Mouse (Mus musculus): Measurements from ENCODE around the gene Selenop. TPM values are rescaled to one million over a fixed set of nuclear protein-coding genes. Genes with fewer than 3 reads are reported as not detected.

The Selenop gene
- total and polyA plus RNA-seq, 3 experiments, result 0.50 TPM; not detected in 2

DNA sequence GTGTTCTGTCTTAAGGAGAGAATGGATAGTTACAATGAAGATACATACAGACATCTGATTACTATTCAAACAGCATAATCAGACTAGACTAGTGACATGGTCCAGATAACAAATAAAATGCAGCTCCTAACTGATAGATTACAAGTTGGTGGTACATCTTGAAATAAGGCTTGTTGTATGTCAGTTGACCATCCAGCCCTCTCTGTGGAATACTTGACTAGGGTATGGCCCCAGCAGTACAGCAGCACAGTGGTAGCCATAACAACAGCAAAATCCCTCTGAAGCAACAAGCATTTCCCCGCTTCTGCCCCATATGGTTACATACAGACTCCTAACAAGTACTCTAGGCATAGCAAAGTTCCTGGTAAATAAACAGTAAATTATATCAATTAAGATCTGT is 13.4 kb downstream of the Selenop start:
- H3K27me3 ChIP-seq (ENCODE audit: control insufficient read depth in 1 of 2, insufficient read depth in 2 of 2, low read length in 2 of 2), result no peaks in the 10 kb centered on the region
- H3K9ac ChIP-seq (ENCODE audit: control insufficient read depth, low read depth, low read length, poor library complexity, severe bottlenecking), result no peak overlapping the region
- no peaks in the 10 kb centered on the region for H3K79me2 ChIP-seq (ENCODE audit: control insufficient read depth, insufficient read depth, low read length, poor library complexity)
- H3K4me3 ChIP-seq (ENCODE audit: control insufficient read depth in 1 of 2, insufficient read depth in 1 of 2, low read depth in 2 of 2, low read length in 2 of 2), result no peak overlapping the region
- no peaks in the 10 kb centered on the region for H3K9me3 ChIP-seq (replicated peaks; ENCODE audit: insufficient read depth, low read length)
- H3K36me3 ChIP-seq (ENCODE audit: control insufficient read depth in 1 of 2, insufficient read depth in 2 of 2, low read length in 2 of 2), result no peaks in the 10 kb centered on the region
- no peak overlapping the region for H3K27ac ChIP-seq (ENCODE audit: control insufficient read depth, low read depth, low read length)
- DNase-seq (ENCODE audit: low read depth, low spot score), result no peak
- TF ChIP-seq ZNF384 (IDR thresholded peaks at IDR 0.05; ENCODE audit: low read depth, low read length) (no peak), TBP (IDR thresholded peaks at IDR 0.05; ENCODE audit: low read depth, low read length) (no peak), EP300 (IDR thresholded peaks at IDR 0.05; ENCODE audit: low read depth in 1 of 2, low read length in 2 of 2) (no peak), MAX (IDR thresholded peaks at IDR 0.05; ENCODE audit: low read length) (no peak)
- no peaks in the 10 kb centered on the region for H3K4me1 ChIP-seq (ENCODE audit: control insufficient read depth in 1 of 2, insufficient read depth in 2 of 2, low read length in 2 of 2)

DNA sequence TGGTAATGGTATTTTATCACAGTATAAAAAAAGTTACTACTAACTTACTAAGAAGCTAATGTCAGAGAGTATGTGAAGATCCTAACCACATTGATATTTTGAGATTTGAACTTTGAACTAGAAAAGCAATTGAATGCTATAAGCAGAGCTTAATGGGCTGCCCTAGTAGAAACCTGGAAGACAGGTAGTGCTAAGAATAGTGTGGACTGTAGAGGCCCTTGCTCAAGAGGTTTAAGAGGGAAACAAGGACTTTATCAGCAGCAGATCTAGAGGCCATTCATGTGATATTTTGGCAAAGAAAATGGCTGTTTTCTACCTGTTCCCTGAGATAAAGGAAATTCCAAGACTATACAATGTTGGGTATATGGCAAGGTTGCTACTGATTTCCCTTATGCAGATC is 17.7 kb downstream of the Selenop start:
- TF ChIP-seq MEF2A (IDR thresholded peaks at IDR 0.05; ENCODE audit: extremely low read depth, insufficient replicate concordance, low read depth, low read length, poor library complexity, severe bottlenecking) (no peak), MAZ (IDR thresholded peaks at IDR 0.05; ENCODE audit: low read depth, low read length) (no peak), TCF12 (IDR thresholded peaks at IDR 0.05; ENCODE audit: low read depth, low read length) (no peak), CHD1 (IDR thresholded peaks at IDR 0.05; ENCODE audit: low read depth, low read length) (no peak), GABPA (IDR thresholded peaks at IDR 0.05; ENCODE audit: low read depth, low read length) (no peak), RCOR1 (IDR thresholded peaks at IDR 0.05; ENCODE audit: low read depth, low read length) (no peak), ZKSCAN1 (IDR thresholded peaks at IDR 0.05; ENCODE audit: low read depth, low read length) (no peak), ZNF384 (IDR thresholded peaks at IDR 0.05; ENCODE audit: low read depth, low read length) (no peak), HCFC1 (IDR thresholded peaks at IDR 0.05; ENCODE audit: low read depth, low read length) (no peak), POLR2A (IDR thresholded peaks at IDR 0.05; ENCODE audit: control insufficient read depth in 1 of 2, insufficient read depth in 1 of 2, low read depth in 1 of 2, low read length in 2 of 2, poor library complexity in 1 of 2) (no peak), ETS1 (IDR thresholded peaks at IDR 0.05; ENCODE audit: low read depth, low read length) (no peak), CTCF (IDR thresholded peaks at IDR 0.05 in 2 of 3, conservative IDR thresholded peaks at IDR 0.05 in 1 of 3; ENCODE audit: control insufficient read depth in 1 of 3, insufficient read depth in 1 of 3, low read depth in 2 of 3, low read length in 3 of 3, poor library complexity in 1 of 3, severe bottlenecking in 1 of 3) (no peak), RAD21 (IDR thresholded peaks at IDR 0.05; ENCODE audit: low read depth, low read length) (no peak), CHD2 (IDR thresholded peaks at IDR 0.05; ENCODE audit: low read length) (no peak), TBP (IDR thresholded peaks at IDR 0.05; ENCODE audit: low read depth, low read length) (no peak), USF1 (IDR thresholded peaks at IDR 0.05; ENCODE audit: low read depth, low read length) (no peak)
- Histone ChIP-seq H3K27ac (ENCODE audit: control insufficient read depth, low read depth, low read length) (no peak overlapping the region), H3K9ac (ENCODE audit: control insufficient read depth, low read depth, low read length, poor library complexity, severe bottlenecking) (no peak overlapping the region), H3K79me2 (ENCODE audit: control insufficient read depth, insufficient read depth, low read length, poor library complexity) (no peaks in the 10 kb centered on the region), H3K36me3 (ENCODE audit: control insufficient read depth in 1 of 2, insufficient read depth in 2 of 2, low read length in 2 of 2) (no peaks in the 10 kb centered on the region), H3K4me1 (ENCODE audit: control insufficient read depth in 1 of 2, insufficient read depth in 2 of 2, low read length in 2 of 2) (no peaks in the 10 kb centered on the region), H3K27me3 (ENCODE audit: control insufficient read depth in 1 of 2, insufficient read depth in 2 of 2, low read length in 2 of 2) (no peaks in the 10 kb centered on the region), H3K4me3 (ENCODE audit: control insufficient read depth in 1 of 2, insufficient read depth in 1 of 2, low read depth in 2 of 2, low read length in 2 of 2) (no peak overlapping the region), H3K9me3 (replicated peaks; ENCODE audit: insufficient read depth, low read length) (no peaks in the 10 kb centered on the region)
- DNase-seq (ENCODE audit: low read depth, low spot score), result no peak

All from MEL (cell line).